Mouse (Mus musculus) hindbrain, postnatal 0 days (tissue): ENCODE data around the gene Fthl17c. TPM values are rescaled to one million over a fixed set of nuclear protein-coding genes. Genes with fewer than 3 reads are reported as not detected.

Experiments
- ATAC-seq: fragments of 200-750 bp; cut with Nextera tagmentation; 2 replicates; pipeline ENCODE4 v1.8.0; 2017; ENCODE audit warnings: mild to moderate bottlenecking, moderate TSS enrichment, moderate library complexity
- DNase-seq: peaks from one replicate; pipeline ENCODE4 v3.0.0-alpha.2; 2015; ENCODE audit warnings: low spot score
- H3K27ac ChIP-seq: fragments of 300-500 bp; sonication (generic); 2 replicates; pipeline ENCODE4 v1.5.1; 2014; ENCODE audit warnings: mild to moderate bottlenecking
- H3K27me3 ChIP-seq: fragments of 300-500 bp; sonication (generic); 2 replicates; pipeline ENCODE4 v1.6.1; 2014; ENCODE audit warnings: low read length, mixed read lengths; ENCODE audit not compliant: insufficient read depth
- H3K36me3 ChIP-seq: fragments of 300-500 bp; sonication (generic); 2 replicates; pipeline ENCODE4 v1.6.1; 2014; ENCODE audit warnings: low read length, mixed read lengths; ENCODE audit not compliant: insufficient read depth
- H3K4me1 ChIP-seq: fragments of 300-500 bp; sonication (generic); 2 replicates; pipeline ENCODE4 v1.6.1; 2014; ENCODE audit warnings: antibody characterized with exemption, low read length, mixed read lengths; ENCODE audit not compliant: insufficient read depth
- H3K4me2 ChIP-seq: fragments of 300-500 bp; sonication (generic); 2 replicates; pipeline ENCODE4 v1.6.1; 2014; ENCODE audit warnings: low read depth, mild to moderate bottlenecking, low read length, moderate library complexity, mixed read lengths
- H3K4me3 ChIP-seq: fragments of 300-500 bp; sonication (generic); 2 replicates; pipeline ENCODE4 v1.5.1; 2014; ENCODE audit warnings: low read length
- H3K9ac ChIP-seq: fragments of 300-500 bp; sonication (generic); replicated peaks from 2 replicates; pipeline ENCODE4 v1.6.1; 2014; ENCODE audit warnings: mild to moderate bottlenecking, low read length, moderate library complexity, mixed read lengths
- H3K9me3 ChIP-seq: fragments of 300-500 bp; sonication (generic); 2 replicates; pipeline ENCODE4 v1.6.1; 2016; ENCODE audit warnings: low read length, mixed read lengths
- CTCF ChIP-seq: IDR thresholded peaks from 2 replicates; pipeline ENCODE4 v1.5.1; 2016; ENCODE audit warnings: antibody characterized with exemption, control low read depth, low read depth
- WGBS: fragments of 180-500 bp; shearing (Covaris S2); extraction: QIAGEN DNeasy Blood & Tissue Kit; methylation state at CpG from one replicate; pipeline ENCODE4 v1.1.7; 2014; 5-methylcytosine and 5-hydroxymethylcytosine counted together
- polyA plus RNA-seq: library from polyadenylated mRNA; unstranded; fragments of >200 nt; fragmentation: Nextera tagmentation; extraction: Ambion mirVana; gene quantifications from 2 replicates; pipeline ENCODE4 v1.2.1, GENCODE M21; 2015
- total RNA-seq: library from RNA; depleted of rRNA; stranded (reverse); fragments of >200 nt; gene quantifications from 2 replicates; pipeline ENCODE4 v1.2.3, GENCODE M21; 2014; rRNA removed

Gene Fthl17c
- total and polyA plus RNA-seq, 2 experiments from 2014 or later: not detected

DNA sequence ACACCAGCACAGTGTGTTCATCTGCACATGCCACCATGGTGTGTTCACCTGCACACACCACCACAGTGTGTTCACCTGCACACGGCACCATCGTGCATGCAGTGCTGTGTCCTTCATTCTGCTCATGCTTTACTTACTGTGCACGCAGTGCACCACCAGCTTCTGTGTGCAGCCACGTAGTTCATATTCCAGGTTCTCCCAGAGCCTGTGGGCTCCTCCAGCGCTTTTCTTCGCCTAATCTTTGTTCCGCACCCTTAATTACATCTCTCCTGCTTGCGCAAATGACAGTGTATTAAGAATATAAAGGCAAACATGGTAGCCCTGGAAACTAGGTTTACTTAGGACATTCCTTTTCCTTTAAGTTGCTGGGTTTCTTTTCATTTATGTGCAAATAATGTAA lies 32.3 kb downstream of the Fthl17c start:
- H3K4me1 ChIP-seq: no peaks in the 10 kb centered on the region
- no peak for ATAC-seq
- H3K9ac ChIP-seq: no peak overlapping the region
- no peak for TF ChIP-seq CTCF
- H3K4me2 ChIP-seq: no peak overlapping the region
- no peak for DNase-seq
- H3K27me3 ChIP-seq: no peaks in the 10 kb centered on the region
- H3K9me3 ChIP-seq: no peaks in the 10 kb centered on the region
- no peak overlapping the region for H3K4me3 ChIP-seq
- H3K36me3 ChIP-seq: no peaks in the 10 kb centered on the region
- H3K27ac ChIP-seq: no peak overlapping the region
- 71% methylated on average over 8 of the region's 8 CpGs for WGBS

DNA sequence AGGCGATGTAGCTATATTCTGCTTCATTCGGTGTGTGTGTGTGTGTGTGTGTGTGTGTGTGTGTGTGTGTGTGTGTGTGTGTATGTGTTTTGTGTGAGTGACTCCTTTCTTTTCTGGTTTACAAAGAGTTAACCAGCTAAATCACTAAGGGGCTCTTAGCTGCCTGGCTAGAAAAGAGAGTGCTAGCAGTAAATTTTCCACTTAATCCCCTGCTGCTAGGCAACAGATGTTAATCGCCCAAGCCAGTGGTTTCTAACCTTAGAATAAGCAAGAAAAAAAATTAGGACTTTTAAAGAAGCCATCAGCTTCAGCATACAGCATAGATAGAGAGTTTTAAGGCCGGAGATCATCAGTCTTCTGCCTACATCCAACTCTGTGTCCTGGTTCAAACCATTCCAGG lies 49.1 kb downstream of the Fthl17c start:
- ATAC-seq (no peak), DNase-seq (peak; percentile 25)
- Histone ChIP-seq H3K4me1 (no peaks in the 10 kb centered on the region), H3K4me2 (no peak overlapping the region), H3K36me3 (no peaks in the 10 kb centered on the region), H3K4me3 (no peak overlapping the region), H3K27me3 (no peaks in the 10 kb centered on the region), H3K9me3 (no peaks in the 10 kb centered on the region), H3K27ac (no peak overlapping the region), H3K9ac (no peak overlapping the region)
- 48% methylated on average over 4 of the region's 4 CpGs for WGBS
- no peak for TF ChIP-seq CTCF

Other genes starting within 250 kb of the Fthl17c start
- gene Ssx9, start 228.1 kb downstream of the Fthl17c start, total RNA-seq: not detected in 2 replicates
- not detected in 2 replicates for gene Ssx9, start 228.1 kb downstream of the Fthl17c start, polyA plus RNA-seq
- gene Ssxb5, start 172.9 kb downstream of the Fthl17c start, total RNA-seq: not detected in 2 replicates
- gene Ssxb5, start 172.9 kb downstream of the Fthl17c start, polyA plus RNA-seq: not detected in 2 replicates
- not detected in 2 replicates for gene Gm6592, start 132.6 kb downstream of the Fthl17c start, total RNA-seq
- gene Gm6592, start 132.6 kb downstream of the Fthl17c start, polyA plus RNA-seq: not detected in 2 replicates
- gene Gm5751, start 102.3 kb downstream of the Fthl17c start, total RNA-seq: not detected in 2 replicates
- not detected in 2 replicates for gene Gm5751, start 102.3 kb downstream of the Fthl17c start, polyA plus RNA-seq
- gene B630019K06Rik, start 84.2 kb downstream of the Fthl17c start, total RNA-seq: 94.8 and 110 TPM in 2 replicates
- 29.4 and 30.0 TPM in 2 replicates for gene B630019K06Rik, start 84.2 kb downstream of the Fthl17c start, polyA plus RNA-seq
- not detected in 2 replicates for gene Fthl17b, start 13.6 kb downstream of the Fthl17c start, total RNA-seq
- gene Fthl17b, start 13.6 kb downstream of the Fthl17c start, polyA plus RNA-seq: not detected in 2 replicates
- gene Fthl17d, start 10.2 kb upstream of the Fthl17c start, total RNA-seq: not detected in 2 replicates
- not detected in 2 replicates for gene Fthl17d, start 10.2 kb upstream of the Fthl17c start, polyA plus RNA-seq
- not detected in 2 replicates for gene Fthl17e, start 56.9 kb upstream of the Fthl17c start, total RNA-seq
- gene Fthl17e, start 56.9 kb upstream of the Fthl17c start, polyA plus RNA-seq: not detected in 2 replicates
- not detected in 2 replicates for gene Fthl17f, start 86.5 kb upstream of the Fthl17c start, total RNA-seq
- not detected in 2 replicates for gene Fthl17f, start 86.5 kb upstream of the Fthl17c start, polyA plus RNA-seq
- not detected in 2 replicates for gene 4930402K13Rik, start 128.0 kb upstream of the Fthl17c start, total RNA-seq
- not detected in 2 replicates for gene 4930402K13Rik, start 128.0 kb upstream of the Fthl17c start, polyA plus RNA-seq
- gene Lancl3, start 223.3 kb upstream of the Fthl17c start, total RNA-seq: 8.4 and 8.7 TPM in 2 replicates
- 3.1 and 3.4 TPM in 2 replicates for gene Lancl3, start 223.3 kb upstream of the Fthl17c start, polyA plus RNA-seq